Comparison of ENCODE assay signal across 17 mouse cellular contexts in genomic region chr9:35238915-35239571, GRCm38 (mm10). TPM values are rescaled to one million over a fixed set of nuclear protein-coding genes. Genes with fewer than 3 reads are reported as not detected.
DNase-seq lines count a peak whose midpoint lies in the region; ATAC-seq lines count a peak whose summit lies in the region.
"Had no signal": no experiment of that assay in that cellular context is flagged by ENCODE, and none has a peak within 500 bp of the region (broad histone marks: within the 10 kb centered on the region; RNA-seq: fewer than 3 reads in every experiment).

No protein-coding gene starts in this region.

- 0 out of 2 replicates have a peak, but pooled peaks have one; percentile 15 for ATAC-seq in embryonic facial prominence, embryonic 14.5 days (ENCODE audit: low read depth)
- peak; percentile 77 for ATAC-seq in heart, embryonic 14.5 days (ENCODE audit: insufficient number of reproducible peaks, insufficient read depth, low FRiP score, low read depth)
- no peak for ATAC-seq in neural tube, embryonic 11.5 days (ENCODE audit: insufficient read depth, low FRiP score, low TSS enrichment)
- ATAC-seq: midbrain, embryonic 13.5 days had no signal

- no peaks in the 10 kb centered on the region for H3K9me3 ChIP-seq in embryonic facial prominence, embryonic 14.5 days (ENCODE audit: control insufficient read depth, low read length)
- no peaks in the 10 kb centered on the region for H3K9me3 ChIP-seq in embryonic facial prominence, embryonic 10.5 days
- H3K9me3 ChIP-seq in heart, embryonic 14.5 days (ENCODE audit: control insufficient read depth, low read length): no peaks in the 10 kb centered on the region
- no peaks in the 10 kb centered on the region for H3K9me3 ChIP-seq in heart, embryonic 10.5 days
- no peaks in the 10 kb centered on the region for H3K9me3 ChIP-seq in neural tube, embryonic 11.5 days (ENCODE audit: control insufficient read depth, low read length)
- H3K9me3 ChIP-seq: embryonic facial prominence, embryonic 13.5 days; forebrain, embryonic 10.5 days; hindbrain, embryonic 13.5 days; midbrain, embryonic 13.5 days had no signal

- DNase-seq in embryonic facial prominence, embryonic 14.5 days (ENCODE audit: low spot score): peak; percentile 23
- DNase-seq in embryonic facial prominence, embryonic 10.5 days (ENCODE audit: low spot score): no peak
- DNase-seq in heart, embryonic 10.5 days (ENCODE audit: low spot score): no peak
- peak; percentile 12 for DNase-seq in neural tube, embryonic 11.5 days (ENCODE audit: low spot score)
- no peak for DNase-seq in neural tube, embryonic 10.5 days (ENCODE audit: extremely low spot score, low spot score)
- DNase-seq in skeletal muscle tissue, adult 2 months (ENCODE audit: low read depth, low spot score): peak; percentile 43
- DNase-seq in B cell, adult 2 months: no peak
- DNase-seq: adrenal gland, postnatal 25 days; kidney, adult 11 months; kidney, postnatal 14 days; right cerebral cortex, postnatal 25 days had no signal

- no peaks in the 10 kb centered on the region for H3K27me3 ChIP-seq in embryonic facial prominence, embryonic 14.5 days (replicated peaks; ENCODE audit: control insufficient read depth, insufficient read depth, low read length)
- H3K27me3 ChIP-seq in embryonic facial prominence, embryonic 10.5 days (replicated peaks; ENCODE audit: low read depth, poor library complexity, severe bottlenecking): no peaks in the 10 kb centered on the region
- no peaks in the 10 kb centered on the region for H3K27me3 ChIP-seq in heart, embryonic 14.5 days (ENCODE audit: control insufficient read depth, insufficient read depth, low read length)
- H3K27me3 ChIP-seq in heart, embryonic 10.5 days (ENCODE audit: insufficient read depth, poor library complexity, severe bottlenecking): no peaks in the 10 kb centered on the region
- no peaks in the 10 kb centered on the region for H3K27me3 ChIP-seq in neural tube, embryonic 11.5 days (ENCODE audit: control insufficient read depth, insufficient read depth, low read length)
- H3K27me3 ChIP-seq: CH12.LX; embryonic facial prominence, embryonic 13.5 days; hindbrain, embryonic 13.5 days; midbrain, embryonic 13.5 days had no signal

- H3K9ac ChIP-seq in embryonic facial prominence, embryonic 14.5 days (ENCODE audit: low read depth, low read length): no peak overlapping the region
- no peak overlapping the region for H3K9ac ChIP-seq in heart, embryonic 14.5 days (ENCODE audit: low read length)
- no peak overlapping the region for H3K9ac ChIP-seq in neural tube, embryonic 11.5 days (ENCODE audit: low read length)
- H3K9ac ChIP-seq: embryonic facial prominence, embryonic 13.5 days; hindbrain, embryonic 13.5 days; midbrain, embryonic 13.5 days had no signal

- H3K27ac ChIP-seq in embryonic facial prominence, embryonic 14.5 days (replicated peaks; ENCODE audit: low read depth, low read length): no peak overlapping the region
- H3K27ac ChIP-seq in embryonic facial prominence, embryonic 10.5 days (replicated peaks): no peak overlapping the region
- H3K27ac ChIP-seq in heart, embryonic 14.5 days (replicated peaks in 1 of 2; ENCODE audit: control insufficient read depth in 1 of 2, insufficient read depth in 1 of 2, low read depth in 2 of 2, low read length in 2 of 2): peak overlapping the region in 1 of 2 experiments; percentile 1; a peak in 2 of 4 replicates
- H3K27ac ChIP-seq in heart, embryonic 10.5 days: no peak overlapping the region
- H3K27ac ChIP-seq in neural tube, embryonic 11.5 days (ENCODE audit: low read depth, low read length): no peak overlapping the region
- H3K27ac ChIP-seq: embryonic facial prominence, embryonic 13.5 days; forebrain, embryonic 10.5 days; hindbrain, embryonic 13.5 days; midbrain, embryonic 13.5 days had no signal

- H3K4me3 ChIP-seq in embryonic facial prominence, embryonic 14.5 days (ENCODE audit: low read depth, low read length): no peak overlapping the region
- H3K4me3 ChIP-seq in embryonic facial prominence, embryonic 10.5 days: no peak overlapping the region
- H3K4me3 ChIP-seq in heart, embryonic 14.5 days (ENCODE audit: control insufficient read depth in 1 of 2, insufficient read depth in 1 of 2, low read depth in 1 of 2, low read length in 2 of 2): no peak overlapping the region
- H3K4me3 ChIP-seq in heart, embryonic 10.5 days: no peak overlapping the region
- H3K4me3 ChIP-seq in neural tube, embryonic 11.5 days (ENCODE audit: low read depth, low read length): no peak overlapping the region
- H3K4me3 ChIP-seq: embryonic facial prominence, embryonic 13.5 days; forebrain, embryonic 10.5 days; hindbrain, embryonic 13.5 days; midbrain, embryonic 13.5 days had no signal

- peaks cover 13% of the 10 kb centered on the region; the same call in 1 of the 2 replicates for H3K36me3 ChIP-seq in embryonic facial prominence, embryonic 14.5 days (ENCODE audit: control insufficient read depth, insufficient read depth, low read length)
- H3K36me3 ChIP-seq in embryonic facial prominence, embryonic 10.5 days (replicated peaks): peaks cover 25% of the 10 kb centered on the region
- peaks cover 12% of the 10 kb centered on the region; the same call in 1 of the 2 replicates for H3K36me3 ChIP-seq in heart, embryonic 14.5 days (ENCODE audit: control insufficient read depth, insufficient read depth, low read length)
- peaks cover 12% of the 10 kb centered on the region; the same call in 1 of the 2 replicates for H3K36me3 ChIP-seq in heart, embryonic 10.5 days
- H3K36me3 ChIP-seq in neural tube, embryonic 11.5 days (ENCODE audit: control insufficient read depth, insufficient read depth, low read length): no peaks in the 10 kb centered on the region; the same call in 1 of the 2 replicates

- WGBS in embryonic facial prominence, embryonic 14.5 days: 62% methylated on average over 6 of the region's 6 CpGs
- WGBS in embryonic facial prominence, embryonic 10.5 days: 67% methylated on average over 6 of the region's 6 CpGs
- 38% methylated on average over 6 of the region's 6 CpGs for WGBS in heart, embryonic 14.5 days
- 55% methylated on average over 6 of the region's 6 CpGs for WGBS in heart, embryonic 10.5 days
- 75% methylated on average over 6 of the region's 6 CpGs for WGBS in neural tube, embryonic 11.5 days

- H3K4me1 ChIP-seq in embryonic facial prominence, embryonic 14.5 days (ENCODE audit: control insufficient read depth, insufficient read depth, low read length): 0 out of 2 replicates have a peak, but pooled peaks cover 4% of the 10 kb centered on the region
- H3K4me1 ChIP-seq in embryonic facial prominence, embryonic 10.5 days: peaks cover 6% of the 10 kb centered on the region; the same call in 1 of the 2 replicates
- H3K4me1 ChIP-seq in heart, embryonic 14.5 days (ENCODE audit: control insufficient read depth in 2 of 2, insufficient read depth in 2 of 2, low read length in 2 of 2): peaks cover 0 to 2% of the 10 kb centered on the region in 2 experiments; a peak in 1 of 4 replicates
- H3K4me1 ChIP-seq in heart, embryonic 10.5 days: 0 out of 2 replicates have a peak, but pooled peaks cover 5% of the 10 kb centered on the region
- no peaks in the 10 kb centered on the region for H3K4me1 ChIP-seq in neural tube, embryonic 11.5 days (ENCODE audit: control insufficient read depth, insufficient read depth, low read length)
- H3K4me1 ChIP-seq: embryonic facial prominence, embryonic 13.5 days; forebrain, embryonic 10.5 days; hindbrain, embryonic 13.5 days; midbrain, embryonic 13.5 days had no signal

- no peak overlapping the region for H3K4me2 ChIP-seq in embryonic facial prominence, embryonic 14.5 days (ENCODE audit: low read depth, low read length)
- no peak overlapping the region for H3K4me2 ChIP-seq in heart, embryonic 14.5 days (ENCODE audit: low read length)
- no peak overlapping the region for H3K4me2 ChIP-seq in neural tube, embryonic 11.5 days (ENCODE audit: low read depth)
- H3K4me2 ChIP-seq: embryonic facial prominence, embryonic 13.5 days; hindbrain, embryonic 13.5 days; midbrain, embryonic 13.5 days had no signal

RNA-seq across cellular contexts. Expression of gene Foxred1, which starts 28.2 kb away (rescaled TPM):
- 27.2 and 30.0 TPM in 2 replicates for polyA plus RNA-seq in embryonic facial prominence, embryonic 14.5 days (2014; fragmentation: Nextera tagmentation; extraction: Ambion mirVana)
- polyA plus RNA-seq in embryonic facial prominence, embryonic 10.5 days (2016; fragmentation: Nextera tagmentation; extraction: Ambion mirVana): 51.4 and 57.5 TPM in 2 replicates
- 58.6 and 60.2 TPM in 2 replicates for polyA plus RNA-seq in heart, embryonic 14.5 days (2014; fragmentation: Nextera tagmentation; extraction: Ambion mirVana)
- polyA plus RNA-seq in heart, embryonic 10.5 days (2016; fragmentation: Nextera tagmentation; extraction: Ambion mirVana): 64.2 and 73.9 TPM in 2 replicates
- polyA plus RNA-seq in neural tube, embryonic 11.5 days (2014; fragmentation: Nextera tagmentation; extraction: Ambion mirVana): 34.7 and 35.6 TPM in 2 replicates

RNA-seq across cellular contexts. Expression of gene Fam118b, which starts 28.6 kb away (rescaled TPM):
- 37.3 and 39.7 TPM in 2 replicates for polyA plus RNA-seq in embryonic facial prominence, embryonic 14.5 days (2014; fragmentation: Nextera tagmentation; extraction: Ambion mirVana)
- 63.4 and 66.4 TPM in 2 replicates for polyA plus RNA-seq in embryonic facial prominence, embryonic 10.5 days (2016; fragmentation: Nextera tagmentation; extraction: Ambion mirVana)
- 26.1 and 28.3 TPM in 2 replicates for polyA plus RNA-seq in heart, embryonic 14.5 days (2014; fragmentation: Nextera tagmentation; extraction: Ambion mirVana)
- 31.1 and 40.9 TPM in 2 replicates for polyA plus RNA-seq in heart, embryonic 10.5 days (2016; fragmentation: Nextera tagmentation; extraction: Ambion mirVana)
- 74.9 and 78.6 TPM in 2 replicates for polyA plus RNA-seq in neural tube, embryonic 11.5 days (2014; fragmentation: Nextera tagmentation; extraction: Ambion mirVana)

RNA-seq across cellular contexts. Expression of gene Rpusd4, which starts 28.6 kb away (rescaled TPM):
- polyA plus RNA-seq in embryonic facial prominence, embryonic 14.5 days (2014; fragmentation: Nextera tagmentation; extraction: Ambion mirVana): 23.4 and 26.8 TPM in 2 replicates
- 35.4 and 35.9 TPM in 2 replicates for polyA plus RNA-seq in embryonic facial prominence, embryonic 10.5 days (2016; fragmentation: Nextera tagmentation; extraction: Ambion mirVana)
- 19.4 and 24.2 TPM in 2 replicates for polyA plus RNA-seq in heart, embryonic 14.5 days (2014; fragmentation: Nextera tagmentation; extraction: Ambion mirVana)
- polyA plus RNA-seq in heart, embryonic 10.5 days (2016; fragmentation: Nextera tagmentation; extraction: Ambion mirVana): 23.8 and 26.5 TPM in 2 replicates
- 29.4 and 32.4 TPM in 2 replicates for polyA plus RNA-seq in neural tube, embryonic 11.5 days (2014; fragmentation: Nextera tagmentation; extraction: Ambion mirVana)

RNA-seq across cellular contexts. Expression of gene Tirap, which starts 39.0 kb away (rescaled TPM):
- 10.0 and 10.8 TPM in 2 replicates for polyA plus RNA-seq in embryonic facial prominence, embryonic 14.5 days (2014; fragmentation: Nextera tagmentation; extraction: Ambion mirVana)
- 20.3 and 21.8 TPM in 2 replicates for polyA plus RNA-seq in embryonic facial prominence, embryonic 10.5 days (2016; fragmentation: Nextera tagmentation; extraction: Ambion mirVana)
- polyA plus RNA-seq in heart, embryonic 14.5 days (2014; fragmentation: Nextera tagmentation; extraction: Ambion mirVana): 7.8 and 8.0 TPM in 2 replicates
- 14.1 and 15.3 TPM in 2 replicates for polyA plus RNA-seq in heart, embryonic 10.5 days (2016; fragmentation: Nextera tagmentation; extraction: Ambion mirVana)
- polyA plus RNA-seq in neural tube, embryonic 11.5 days (2014; fragmentation: Nextera tagmentation; extraction: Ambion mirVana): 15.1 and 16.6 TPM in 2 replicates

RNA-seq across cellular contexts. Expression of gene Srpr, which starts 39.1 kb away (rescaled TPM):
- 161 and 167 TPM in 2 replicates for polyA plus RNA-seq in embryonic facial prominence, embryonic 14.5 days (2014; fragmentation: Nextera tagmentation; extraction: Ambion mirVana)
- polyA plus RNA-seq in embryonic facial prominence, embryonic 10.5 days (2016; fragmentation: Nextera tagmentation; extraction: Ambion mirVana): 84.6 and 86.8 TPM in 2 replicates
- 102 and 109 TPM in 2 replicates for polyA plus RNA-seq in heart, embryonic 14.5 days (2014; fragmentation: Nextera tagmentation; extraction: Ambion mirVana)
- 96.1 and 97.8 TPM in 2 replicates for polyA plus RNA-seq in heart, embryonic 10.5 days (2016; fragmentation: Nextera tagmentation; extraction: Ambion mirVana)
- polyA plus RNA-seq in neural tube, embryonic 11.5 days (2014; fragmentation: Nextera tagmentation; extraction: Ambion mirVana): 102 and 105 TPM in 2 replicates

Comparison
In these comparisons a context has a peak if more than half of its experiments do, and no peak if none do; other contexts are left out.
1. DNase-seq: peak in embryonic facial prominence, embryonic 14.5 days (single experiment), neural tube, embryonic 11.5 days (single experiment) and skeletal muscle tissue, adult 2 months (single experiment); none in embryonic facial prominence, embryonic 10.5 days (single experiment), heart, embryonic 10.5 days (single experiment), neural tube, embryonic 10.5 days (single experiment) and B cell, adult 2 months (0 of 2).